Mouse (Mus musculus) pancreas, adult 10 weeks (tissue): Measurements from ENCODE around the gene Spire2. TPM values are rescaled to one million over a fixed set of nuclear protein-coding genes. Genes with fewer than 3 reads are reported as not detected.

Experiments used
- polyA plus RNA-seq: library from polyadenylated mRNA; stranded (reverse); fragments of 350-450 nt; fragmentation: Illumina TruSeq; extraction: RNeasy Lipid Tissue Mini Kit (QIAGEN cat#74804); gene quantifications from one replicate; pipeline ENCODE4 v1.2.3, GENCODE M21; 2015; ENCODE audit warnings: low read depth, low replicate concordance; ENCODE audit not compliant: insufficient read depth

Gene Spire2
- 1.4 TPM for polyA plus RNA-seq

DNA sequence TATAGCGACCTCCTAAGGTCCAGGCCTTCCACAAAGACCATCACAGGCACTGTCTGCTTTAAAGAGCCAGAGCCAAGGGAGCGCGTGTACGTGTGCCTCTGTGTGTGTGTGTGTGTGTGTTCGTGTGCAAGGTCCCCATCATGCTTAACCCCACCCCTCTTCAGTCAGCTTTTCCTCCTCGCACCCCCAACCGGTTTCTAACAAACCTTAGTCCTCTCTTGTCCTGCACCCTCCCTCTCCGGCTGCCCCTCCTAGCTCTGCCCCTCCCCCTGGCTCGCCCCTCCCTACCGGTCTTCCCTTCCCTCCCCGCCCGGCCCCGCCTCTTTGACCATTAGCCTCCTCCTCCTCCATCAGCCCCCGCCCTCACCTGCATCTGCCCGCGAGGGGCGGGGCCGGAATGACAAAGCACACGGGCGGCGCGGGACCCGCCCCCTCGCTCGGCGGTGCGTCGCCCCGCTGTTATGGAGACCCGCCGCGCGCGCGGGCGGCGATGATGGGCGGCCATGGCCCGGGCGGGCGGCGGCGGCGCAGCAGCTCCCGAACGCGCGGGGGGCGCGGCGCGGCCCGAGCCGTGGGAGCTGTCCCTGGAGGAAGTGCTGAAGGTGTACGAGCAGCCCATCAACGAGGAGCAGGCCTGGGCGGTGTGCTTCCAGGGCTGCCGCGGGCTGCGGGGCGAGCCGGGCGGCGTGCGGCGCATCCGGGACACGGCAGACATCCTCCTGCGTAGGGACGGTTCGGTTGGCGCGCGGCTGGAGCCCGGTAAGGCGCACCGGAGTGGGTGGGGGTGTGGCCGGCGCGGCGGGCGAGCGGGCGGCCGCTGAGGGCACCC is at the start of gene Spire2:
Gene Spire2, plus strand, starts transcription at position 452 of the 829 bp plus-strand sequence.

DNA sequence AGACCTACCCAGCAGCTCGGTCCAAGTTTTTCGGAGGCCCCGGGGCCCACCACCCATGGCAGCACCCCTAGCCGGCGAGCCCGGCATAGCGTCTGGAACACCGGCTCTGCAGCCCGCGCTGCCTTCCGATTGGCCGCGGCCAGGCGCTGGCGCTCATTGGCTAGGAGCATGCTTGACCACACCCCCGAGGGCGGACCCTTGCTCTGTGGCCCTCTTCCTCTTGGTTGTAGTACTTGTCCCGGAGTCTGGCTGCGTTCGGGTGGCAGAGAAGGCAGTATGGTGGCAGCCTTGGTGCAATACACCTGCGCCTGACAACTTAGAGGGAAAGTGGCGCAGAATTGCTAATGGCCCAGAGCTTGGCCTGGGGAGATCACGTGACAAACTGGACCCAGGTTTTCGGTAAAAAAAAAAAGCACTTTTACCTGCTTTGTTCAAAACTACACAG is 14.0 kb upstream of the Spire2 start, which contains the start of gene Fanca:
Gene Fanca, minus strand, starts transcription at position 110 of the 445 bp plus-strand sequence.

DNA sequence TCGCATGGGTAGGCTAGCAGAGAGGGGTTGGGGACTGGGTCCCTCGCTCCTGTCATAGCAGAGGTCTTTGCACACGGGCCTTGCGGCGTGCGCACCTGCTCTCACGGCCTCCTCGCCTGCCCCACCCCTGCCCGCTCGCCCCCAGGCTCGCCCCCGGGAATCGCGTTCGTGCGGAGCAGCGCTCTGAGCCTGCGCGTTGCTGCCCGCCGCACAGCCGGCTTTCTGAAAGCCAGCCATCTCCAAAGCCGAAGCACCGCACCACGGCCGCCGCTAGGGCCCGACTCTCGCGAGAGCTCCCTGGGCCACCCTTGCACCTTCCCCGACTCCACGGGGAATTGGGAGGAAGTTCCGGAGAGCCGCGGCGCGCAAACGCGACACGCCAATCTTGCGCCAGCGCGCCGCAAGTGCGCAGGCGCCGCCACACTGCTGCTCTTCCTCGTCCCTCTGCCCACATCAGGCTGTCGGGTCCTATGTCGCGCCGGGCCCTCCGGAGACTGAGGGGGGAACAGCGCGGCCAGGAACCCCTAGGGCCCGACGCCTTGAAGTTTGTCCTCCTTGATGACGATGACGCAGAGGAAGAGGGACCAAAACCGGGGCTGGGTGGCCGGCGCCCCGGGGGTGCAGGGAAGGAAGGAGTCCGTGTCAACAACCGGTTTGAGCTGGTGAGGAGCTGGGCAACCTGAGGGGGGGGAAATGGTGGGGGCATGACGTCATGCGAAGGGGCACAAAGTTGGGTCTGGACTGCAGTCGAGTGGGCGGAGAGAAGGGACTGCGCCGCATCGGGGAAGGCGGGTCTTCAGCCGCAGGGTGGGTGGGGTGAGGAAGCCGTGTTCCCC is 41.1 kb downstream of the Spire2 start, which contains the start of gene Tcf25:
Gene Tcf25, plus strand, starts transcription at position 351 of the 836 bp plus-strand sequence.

DNA sequence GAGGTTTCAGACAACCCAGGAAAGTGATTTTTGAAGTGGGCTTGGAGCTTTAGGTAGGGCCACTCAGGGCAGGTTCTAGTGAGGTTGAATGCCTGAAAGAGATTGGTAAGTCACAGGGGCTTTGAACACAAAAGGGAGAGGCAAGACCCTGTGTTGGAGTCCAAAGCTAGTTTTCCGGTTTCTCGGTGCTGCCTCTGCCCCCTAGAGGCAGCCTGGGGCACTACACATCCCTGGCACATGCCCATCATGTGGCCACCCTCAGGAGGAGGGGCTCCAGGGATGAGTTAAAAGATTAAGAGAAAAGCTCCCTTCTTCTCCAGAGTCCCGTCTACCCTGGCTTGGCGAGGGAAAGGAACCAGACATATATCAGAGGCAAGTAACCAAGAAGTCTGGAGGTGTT is 74.3 kb downstream of the Spire2 start, which contains the start of gene Mc1r:
Gene Mc1r, plus strand, starts transcription at position 322 of the 400 bp plus-strand sequence.

DNA sequence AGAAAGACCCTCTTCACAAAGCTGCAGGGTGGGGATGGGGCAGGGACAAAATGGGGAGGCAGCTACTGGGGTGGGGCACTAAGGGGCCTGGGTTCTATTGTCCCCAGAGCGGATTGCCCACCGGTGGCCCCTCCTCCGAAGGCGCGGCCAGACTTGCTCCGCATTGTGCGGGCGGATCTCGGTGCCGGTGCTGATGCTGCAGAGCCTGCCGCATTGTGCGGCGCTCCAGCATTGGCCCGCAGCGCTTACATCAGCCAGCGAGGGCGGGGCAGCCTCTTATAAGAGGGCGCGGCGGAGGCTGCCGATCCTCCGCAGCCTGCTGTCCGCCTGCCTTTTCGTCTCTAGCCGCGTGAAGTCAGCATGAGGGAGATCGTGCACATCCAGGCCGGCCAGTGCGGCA is 78.7 kb downstream of the Spire2 start, which contains the start of gene Tubb3:
Gene Tubb3, plus strand, starts transcription at position 179 of the 400 bp plus-strand sequence.

Other genes with a start within 250 kb of the Spire2 start
- 704 TPM for gene Rpl13, start 230.4 kb upstream of the Spire2 start, polyA plus RNA-seq
- 0.52 TPM for gene Cpne7, start 215.3 kb upstream of the Spire2 start, polyA plus RNA-seq
- gene Sult5a1, start 174.4 kb upstream of the Spire2 start, polyA plus RNA-seq, result 1.7 TPM
- 28.5 TPM for gene Dpep1, start 146.5 kb upstream of the Spire2 start, polyA plus RNA-seq
- 31.5 TPM for gene Chmp1a, start 120.0 kb upstream of the Spire2 start, polyA plus RNA-seq
- 0.44 TPM for gene Spata33, start 119.9 kb upstream of the Spire2 start, polyA plus RNA-seq
- 27.2 TPM for gene Cdk10, start 107.9 kb upstream of the Spire2 start, polyA plus RNA-seq
- 3.5 TPM for gene Spata2l, start 96.5 kb upstream of the Spire2 start, polyA plus RNA-seq
- gene Zfp276, start 78.5 kb upstream of the Spire2 start, polyA plus RNA-seq, result 8.5 TPM
- gene Vps9d1, start 78.4 kb upstream of the Spire2 start, polyA plus RNA-seq, result 6.1 TPM
- gene Fanca, start 14.1 kb upstream of the Spire2 start, polyA plus RNA-seq, result 1.6 TPM
- gene Tcf25, start 41.0 kb downstream of the Spire2 start, polyA plus RNA-seq, result 131 TPM
- gene Mc1r, start 74.4 kb downstream of the Spire2 start, polyA plus RNA-seq, result not detected
- gene Tubb3, start 78.7 kb downstream of the Spire2 start, polyA plus RNA-seq, result 2.2 TPM
- 5.9 TPM for gene Def8, start 90.8 kb downstream of the Spire2 start, polyA plus RNA-seq
- gene Afg3l1, start 145.2 kb downstream of the Spire2 start, polyA plus RNA-seq, result 10.5 TPM
- not detected for gene Dbndd1, start 182.8 kb downstream of the Spire2 start, polyA plus RNA-seq
- gene Gas8, start 186.1 kb downstream of the Spire2 start, polyA plus RNA-seq, result 3.3 TPM